Mouse (Mus musculus) liver, embryonic 12.5 days (tissue): ENCODE data around the gene Kdf1. TPM values are rescaled to one million over a fixed set of nuclear protein-coding genes. Genes with fewer than 3 reads are reported as not detected.

Experiments
- ATAC-seq: fragments of 200-750 bp; cut with Nextera tagmentation; 2 replicates; pipeline ENCODE4 v1.8.0; 2017; ENCODE audit warnings: moderate number of reproducible peaks, mild to moderate bottlenecking, moderate library complexity
- H3K27ac ChIP-seq: fragments of 300-500 bp; sonication (generic); 2 replicates; pipeline ENCODE4 v1.5.1; 2016; ENCODE audit warnings: mild to moderate bottlenecking
- H3K27me3 ChIP-seq: fragments of 300-500 bp; sonication (generic); replicated peaks from 2 replicates; pipeline ENCODE4 v1.6.1; 2016; ENCODE audit warnings: mild to moderate bottlenecking, moderate library complexity
- H3K36me3 ChIP-seq: fragments of 300-500 bp; sonication (generic); 2 replicates; pipeline ENCODE4 v1.6.1; 2016; ENCODE audit warnings: mild to moderate bottlenecking, moderate library complexity
- H3K4me1 ChIP-seq: fragments of 300-500 bp; sonication (generic); 2 replicates; pipeline ENCODE4 v1.6.1; 2016
- H3K4me2 ChIP-seq: fragments of 300-500 bp; sonication (generic); 2 replicates; pipeline ENCODE4 v1.6.1; 2016; ENCODE audit warnings: mild to moderate bottlenecking, moderate library complexity
- H3K4me3 ChIP-seq: fragments of 300-500 bp; sonication (generic); 2 replicates; pipeline ENCODE4 v1.5.1; 2016; ENCODE audit warnings: mild to moderate bottlenecking, moderate library complexity
- H3K9ac ChIP-seq: fragments of 300-500 bp; sonication (generic); 2 replicates; pipeline ENCODE4 v1.6.1; 2016; ENCODE audit warnings: mild to moderate bottlenecking, moderate library complexity
- H3K9me3 ChIP-seq: fragments of 300-500 bp; sonication (generic); replicated peaks from 2 replicates; pipeline ENCODE4 v1.6.1; 2016; ENCODE audit warnings: mild to moderate bottlenecking, moderate library complexity
- WGBS: fragments of 180-500 bp; shearing (Covaris S2); methylation state at CpG from one replicate; pipeline ENCODE4 v1.1.7; 2016; ENCODE audit not compliant: insufficient replicate concordance; 5-methylcytosine and 5-hydroxymethylcytosine counted together
- microRNA-seq: library from miRNA; unstranded; fragments of <30 nt; microRNA quantifications from one replicate; pipeline ENCODE4, GENCODE M21; 2017
- polyA plus RNA-seq: library from polyadenylated mRNA; unstranded; fragments of >200 nt; fragmentation: Nextera tagmentation; extraction: Ambion mirVana; gene quantifications from 2 replicates; pipeline ENCODE4 v1.2.1, GENCODE M21; 2016

Kdf1 gene
- polyA plus RNA-seq, 1 experiment from 2014 or later: 0.26 TPM

- Histone ChIP-seq H3K27me3 (no peaks in the 10 kb centered on the region; the same call in 1 of the 2 replicates), H3K27ac (no peak overlapping the region), H3K4me1 (peaks cover 5% of the 10 kb centered on the region; the same call in 1 of the 2 replicates), H3K9me3 (no peaks in the 10 kb centered on the region; the same call in 1 of the 2 replicates), H3K9ac (no peak overlapping the region), H3K4me2 (no peak overlapping the region), H3K4me3 (no peak overlapping the region), H3K36me3 (no peaks in the 10 kb centered on the region)
- 62% methylated on average over 11 of the region's 11 CpGs for WGBS
- no peak for ATAC-seq
These were observed 44.4 kb downstream of the Kdf1 start for GRCm38 (mm10) chr4:133563123-133563571.

GRCm38 (mm10) chr4:133567251-133567650 is 48.5 kb downstream of the Kdf1 start:
- no peak overlapping the region for H3K4me3 ChIP-seq
- WGBS: 23% methylated on average over 8 of the region's 8 CpGs
- peaks cover 5% of the 10 kb centered on the region for H3K4me1 ChIP-seq
- H3K4me2 ChIP-seq: no peak overlapping the region
- H3K9ac ChIP-seq: no peak overlapping the region
- no peaks in the 10 kb centered on the region for H3K36me3 ChIP-seq
- no peak overlapping the region for H3K27ac ChIP-seq
- H3K9me3 ChIP-seq: no peaks in the 10 kb centered on the region; the same call in 1 of the 2 replicates
- H3K27me3 ChIP-seq: no peaks in the 10 kb centered on the region
- no peak for ATAC-seq

GRCm38 (mm10) chr4:133569291-133570065 is 50.7 kb downstream of the Kdf1 start:
- H3K9ac ChIP-seq: no peak overlapping the region
- 67% methylated on average over 10 of the region's 10 CpGs for WGBS
- ATAC-seq: no peak
- peak overlapping the region; percentile 50; the same call in 1 of the 2 replicates for H3K27ac ChIP-seq
- peaks cover 15% of the 10 kb centered on the region for H3K4me1 ChIP-seq
- no peaks in the 10 kb centered on the region; the same call in 1 of the 2 replicates for H3K9me3 ChIP-seq
- no peak overlapping the region for H3K4me3 ChIP-seq
- H3K27me3 ChIP-seq: no peaks in the 10 kb centered on the region
- H3K4me2 ChIP-seq: no peak overlapping the region; the same call in 1 of the 2 replicates
- no peaks in the 10 kb centered on the region for H3K36me3 ChIP-seq

GRCm38 (mm10) chr4:133570066-133570466 is 51.3 kb downstream of the Kdf1 start:
- Histone ChIP-seq H3K9me3 (no peaks in the 10 kb centered on the region), H3K27me3 (no peaks in the 10 kb centered on the region), H3K4me3 (no peak overlapping the region), H3K4me2 (no peak overlapping the region; the same call in 1 of the 2 replicates), H3K9ac (no peak overlapping the region), H3K4me1 (peaks cover 18% of the 10 kb centered on the region), H3K27ac (peak overlapping the region; percentile 50), H3K36me3 (no peaks in the 10 kb centered on the region)
- ATAC-seq: no peak
- WGBS: 46% methylated on average over 10 of the region's 10 CpGs

GRCm38 (mm10) chr4:133574070-133574842 is 55.5 kb downstream of the Kdf1 start, which contains the start of gene Gpatch3:
Gene Gpatch3 (plus strand): TSS chr4:133574745.
- WGBS: 5% methylated on average over 44 of the region's 44 CpGs
- peak; percentile 85 for ATAC-seq
- peak within 1 kb of the TSS; percentile 96 for H3K4me3 ChIP-seq

GRCm38 (mm10) chr4:133574843-133575202 is 56.1 kb downstream of the Kdf1 start:
- Histone ChIP-seq H3K36me3 (peaks cover 21% of the 10 kb centered on the region), H3K4me3 (peak overlapping the region; percentile 96), H3K4me2 (peak overlapping the region; percentile 94), H3K4me1 (peaks cover 25% of the 10 kb centered on the region), H3K27ac (peak overlapping the region; percentile 92), H3K9ac (peak overlapping the region; percentile 89), H3K9me3 (no peaks in the 10 kb centered on the region), H3K27me3 (no peaks in the 10 kb centered on the region)
- peak; percentile 54; the same call in 1 of the 2 replicates for ATAC-seq
- 1% methylated on average over 41 of the region's 41 CpGs for WGBS

More at GRCm38 (mm10) chr4:133574070-133574842, 55.5 kb downstream of the Kdf1 start, which contains the start of gene Gpatch3:
- Histone ChIP-seq H3K9me3 (no peaks in the 10 kb centered on the region), H3K9ac (peak within 1 kb of the TSS; percentile 89), H3K36me3 (peaks cover 16% of the 10 kb centered on the region), H3K27me3 (no peaks in the 10 kb centered on the region), H3K4me1 (peaks cover 25% of the 10 kb centered on the region), H3K4me2 (peak within 1 kb of the TSS; percentile 94), H3K27ac (peak within 1 kb of the TSS; percentile 92)

- no peak for ATAC-seq
- H3K4me1 ChIP-seq: peaks cover 28% of the 10 kb centered on the region
These were observed 59.2 kb downstream of the Kdf1 start for GRCm38 (mm10) chr4:133577983-133578382.

More at GRCm38 (mm10) chr4:133577983-133578382, 59.2 kb downstream of the Kdf1 start:
- no peaks in the 10 kb centered on the region for H3K27me3 ChIP-seq
- no peak overlapping the region for H3K27ac ChIP-seq
- H3K9ac ChIP-seq: no peak overlapping the region
- H3K4me3 ChIP-seq: no peak overlapping the region
- 83% methylated on average over 12 of the region's 12 CpGs for WGBS
- H3K4me2 ChIP-seq: no peak overlapping the region
- H3K36me3 ChIP-seq: peaks cover 52% of the 10 kb centered on the region
- no peaks in the 10 kb centered on the region for H3K9me3 ChIP-seq

Small RNA genes lying within 50 kb of the gene (microRNA-seq; reads per million reads assigned to microRNA genes)
- not detected for gene Gm23158

Other genes with a start within 250 kb of the Kdf1 start
- 47.6 and 48.4 TPM in 2 replicates for gene Tmem222, start 241.2 kb upstream of the Kdf1 start, polyA plus RNA-seq
- gene Wdtc1, start 165.5 kb upstream of the Kdf1 start, polyA plus RNA-seq: 10.0 and 11.2 TPM in 2 replicates
- gene Slc9a1, start 149.3 kb upstream of the Kdf1 start, polyA plus RNA-seq: 4.2 and 4.9 TPM in 2 replicates
- 0.06 TPM in 1 of 2 replicates, not detected in the other for gene Tent5b, start 38.8 kb upstream of the Kdf1 start, polyA plus RNA-seq
- gene Trnp1, start 20.4 kb upstream of the Kdf1 start, polyA plus RNA-seq: 0.14 and 0.27 TPM in 2 replicates
- 285 and 299 TPM in 2 replicates for gene Nudc, start 27.0 kb downstream of the Kdf1 start, polyA plus RNA-seq
- gene Nr0b2, start 34.4 kb downstream of the Kdf1 start, polyA plus RNA-seq: 0.56 and 0.77 TPM in 2 replicates
- 7.8 and 8.9 TPM in 2 replicates for gene Gpatch3, start 55.8 kb downstream of the Kdf1 start, polyA plus RNA-seq
- 15.2 and 16.2 TPM in 2 replicates for gene Gpn2, start 65.4 kb downstream of the Kdf1 start, polyA plus RNA-seq
- 0.21 and 0.81 TPM in 2 replicates for gene Sfn, start 83.2 kb downstream of the Kdf1 start, polyA plus RNA-seq
- gene Zdhhc18, start 131.2 kb downstream of the Kdf1 start, polyA plus RNA-seq: 4.6 and 5.5 TPM in 2 replicates
- 7.0 and 10.0 TPM in 2 replicates for gene Pigv, start 153.7 kb downstream of the Kdf1 start, polyA plus RNA-seq
- 14.7 TPM in 2 replicates for gene Arid1a, start 237.8 kb downstream of the Kdf1 start, polyA plus RNA-seq